Comparison of ENCODE assay signal across 8 mouse cellular contexts in genomic region chr9:114912680-114913649, GRCm38 (mm10). TPM values are rescaled to one million over a fixed set of nuclear protein-coding genes. Genes with fewer than 3 reads are reported as not detected.
DNase-seq lines count a peak whose midpoint lies in the region; ATAC-seq and TF ChIP-seq lines count a peak whose summit lies in the region.

No protein-coding gene starts in this region.

- H3K4me1 ChIP-seq in kidney, postnatal 0 days (replicated peaks; ENCODE audit: insufficient read depth, low read length): no peaks in the 10 kb centered on the region
- H3K4me1 ChIP-seq in liver, adult 2 months (ENCODE audit: control insufficient read depth, insufficient read depth, low read length): no peaks in the 10 kb centered on the region

- peak; percentile 94 for TF ChIP-seq CTCF in kidney, postnatal 0 days (IDR thresholded peaks at IDR 0.05; ENCODE audit: low read depth)
- peak; percentile 70 for TF ChIP-seq CTCF in liver, adult 2 months (IDR thresholded peaks at IDR 0.05; ENCODE audit: low read depth, low read length)

- H3K27me3 ChIP-seq in kidney, postnatal 0 days (ENCODE audit: insufficient read depth, low read length): no peaks in the 10 kb centered on the region
- no peaks in the 10 kb centered on the region for H3K27me3 ChIP-seq in liver, adult 2 months (ENCODE audit: control insufficient read depth, insufficient read depth, low read length)

- ATAC-seq in kidney, postnatal 0 days (replicated peaks; ENCODE audit: low FRiP score, low read depth): no peak

- H3K79me2 ChIP-seq in liver, adult 2 months (ENCODE audit: control insufficient read depth, insufficient read depth, low read length): no peaks in the 10 kb centered on the region

- peaks cover 11% of the 10 kb centered on the region; the same call in 1 of the 2 replicates for H3K36me3 ChIP-seq in kidney, postnatal 0 days (ENCODE audit: insufficient read depth, low read length)
- peaks cover 12% of the 10 kb centered on the region; the same call in 1 of the 2 replicates for H3K36me3 ChIP-seq in liver, adult 2 months (ENCODE audit: control insufficient read depth, insufficient read depth, low read length)

- no peak overlapping the region for H3K4me2 ChIP-seq in kidney, postnatal 0 days (ENCODE audit: low read length)

- WGBS in kidney, postnatal 0 days: 39% methylated on average over 18 of the region's 18 CpGs
- WGBS in liver, adult 2 months: 62% methylated on average over 18 of the region's 18 CpGs

- no peak overlapping the region for H3K27ac ChIP-seq in kidney, postnatal 0 days
- no peak overlapping the region for H3K27ac ChIP-seq in liver, adult 2 months (replicated peaks; ENCODE audit: insufficient read depth, low read depth, low read length)

- H3K4me3 ChIP-seq in kidney, postnatal 0 days (replicated peaks; ENCODE audit: low read depth, low read length): no peak overlapping the region
- no peak overlapping the region for H3K4me3 ChIP-seq in liver, adult 2 months (ENCODE audit: insufficient read depth, low read depth, low read length)

- DNase-seq in 416B (ENCODE audit: low read depth): peak; percentile 60
- DNase-seq in NIH3T3 (ENCODE audit: low read depth): peak; percentile 89
- DNase-seq in cerebellum, postnatal 14 days: peak; percentile 95 to 97
- peak; percentile 58 to 65 for DNase-seq in gastrocnemius, adult 8-10 months (ENCODE audit: low spot score in 2 of 2)
- DNase-seq in kidney, postnatal 0 days (ENCODE audit: low spot score): peak; percentile 93
- DNase-seq in liver, adult 2 months (ENCODE audit: extremely low read depth, low read depth, low spot score): peak; percentile 62
- peak; percentile 66 for DNase-seq in retina, adult 2 months (ENCODE audit: low read depth, low spot score)
- DNase-seq in urinary bladder, postnatal 4 days (ENCODE audit: low spot score in 2 of 2): peak; percentile 38 to 85

- no peak for TF ChIP-seq POLR2A in liver, adult 2 months (IDR thresholded peaks at IDR 0.05; ENCODE audit: extremely low read depth, insufficient read depth, low read length)

- H3K9me3 ChIP-seq in kidney, postnatal 0 days (replicated peaks; ENCODE audit: low read length): no peaks in the 10 kb centered on the region

- H3K9ac ChIP-seq in kidney, postnatal 0 days (ENCODE audit: low read depth, low read length): no peak overlapping the region
- H3K9ac ChIP-seq in liver, adult 2 months (ENCODE audit: low read depth, low read length): no peak overlapping the region

RNA-seq across cellular contexts. Expression of gene Gpd1l, which starts 20.8 kb away (rescaled TPM):
- 10 to 100 TPM; 19.0 to 21.7 (median 20.8) TPM for total RNA-seq in gastrocnemius, adult 8-10 months (2022)
- 17.2 and 18.1 TPM in 2 replicates for polyA plus RNA-seq in kidney, postnatal 0 days (2015; fragmentation: Nextera tagmentation; extraction: Ambion mirVana)
- total RNA-seq in liver, adult 2 months (2014; rRNA removed): 21.3 and 22.4 TPM in 2 replicates
- polyA plus RNA-seq in liver, adult 2 months (2012; rRNA removed): 12.6 and 14.7 TPM in 2 replicates
